ENCODE assay signal across 28 mouse cellular contexts in genomic region chr9:103783276-103783675, GRCm38 (mm10). TPM values are rescaled to one million over a fixed set of nuclear protein-coding genes. Genes with fewer than 3 reads are reported as not detected.
DNase-seq lines count a peak whose midpoint lies in the region; ATAC-seq and TF ChIP-seq lines count a peak whose summit lies in the region.
"Had no signal": no experiment of that assay in that cellular context is flagged by ENCODE, and none has a peak within 500 bp of the region (broad histone marks: within the 10 kb centered on the region; RNA-seq: fewer than 3 reads in every experiment).

No protein-coding gene starts in this region.

- H3K4me3 ChIP-seq in forebrain, embryonic 14.5 days (ENCODE audit: low read depth, low read length) = no peak overlapping the region
- no peak overlapping the region for H3K4me3 ChIP-seq in forebrain, embryonic 11.5 days (ENCODE audit: low read depth, low read length)
- peak overlapping the region; percentile 30 for H3K4me3 ChIP-seq in layer of hippocampus, adult 2 months
- H3K4me3 ChIP-seq in midbrain, embryonic 16.5 days (ENCODE audit: low read depth, low read length) = no peak overlapping the region
- no peak overlapping the region for H3K4me3 ChIP-seq in midbrain, embryonic 10.5 days
- H3K4me3 ChIP-seq: embryonic facial prominence, embryonic 15.5 days; erythroblast, embryonic 14.5 days; gastrocnemius, adult 2 months; heart, embryonic 15.5 days; hindbrain, embryonic 10.5 days; hindbrain, embryonic 15.5 days had no signal

- intact Hi-C loops in heart, postnatal 36 days (cut with DNase I) = no loop called here

- peak; percentile 37 for DNase-seq in forebrain, embryonic 14.5 days (ENCODE audit: low spot score)
- DNase-seq in forebrain, embryonic 11.5 days (ENCODE audit: low spot score) = no peak
- peak; percentile 68 for DNase-seq in heart, adult 11 months
- DNase-seq in heart, postnatal 36 days = no peak
- DNase-seq in layer of hippocampus, adult 2 months (ENCODE audit: low spot score in 2 of 2) = no peak
- no peak for DNase-seq in layer of hippocampus, postnatal 25 days (ENCODE audit: extremely low spot score in 1 of 2, low spot score in 1 of 2)
- no peak for DNase-seq in midbrain, embryonic 10.5 days (ENCODE audit: low spot score)
- DNase-seq: adrenal gland, adult 8-10 months; adrenal gland, postnatal 36 days; B cell, adult 2 months; cerebellum, adult 11 months; cerebellum, adult 8-10 months; cerebellum, postnatal 14 days; embryo, embryonic 11 days; gastrocnemius, adult 2 months; gastrocnemius, postnatal 25 days; heart, postnatal 14 days had no signal

- no peaks in the 10 kb centered on the region for H3K27me3 ChIP-seq in forebrain, embryonic 14.5 days (replicated peaks; ENCODE audit: control insufficient read depth, insufficient read depth, low read length)
- H3K27me3 ChIP-seq in forebrain, embryonic 11.5 days (ENCODE audit: control insufficient read depth, insufficient read depth, low read length) = no peaks in the 10 kb centered on the region
- H3K27me3 ChIP-seq in midbrain, embryonic 16.5 days (ENCODE audit: control insufficient read depth, insufficient read depth, low read depth, low read length) = no peaks in the 10 kb centered on the region
- H3K27me3 ChIP-seq in midbrain, embryonic 10.5 days (ENCODE audit: low read depth, poor library complexity, severe bottlenecking) = no peaks in the 10 kb centered on the region
- H3K27me3 ChIP-seq: embryonic facial prominence, embryonic 15.5 days; heart, embryonic 15.5 days; hindbrain, embryonic 15.5 days had no signal

- no peak overlapping the region for H3K27ac ChIP-seq in forebrain, embryonic 14.5 days (ENCODE audit: low read depth, low read length)
- H3K27ac ChIP-seq in forebrain, embryonic 11.5 days (ENCODE audit: low read depth, low read length) = no peak overlapping the region
- H3K27ac ChIP-seq in layer of hippocampus, adult 2 months = no peak overlapping the region
- no peak overlapping the region for H3K27ac ChIP-seq in midbrain, embryonic 16.5 days (ENCODE audit: low read length)
- H3K27ac ChIP-seq in midbrain, embryonic 10.5 days (replicated peaks) = no peak overlapping the region
- H3K27ac ChIP-seq: embryonic facial prominence, embryonic 15.5 days; gastrocnemius, adult 2 months; heart, embryonic 15.5 days; hindbrain, embryonic 10.5 days; hindbrain, embryonic 15.5 days had no signal

- peak overlapping the region; percentile 12; the same call in 1 of the 2 replicates for H3K4me2 ChIP-seq in forebrain, embryonic 14.5 days (ENCODE audit: low read length)
- no peak overlapping the region for H3K4me2 ChIP-seq in forebrain, embryonic 11.5 days (ENCODE audit: low read depth, low read length, severe bottlenecking)
- H3K4me2 ChIP-seq in midbrain, embryonic 16.5 days (ENCODE audit: low read length) = peak overlapping the region; percentile 28
- H3K4me2 ChIP-seq: embryonic facial prominence, embryonic 15.5 days; heart, embryonic 11.5 days; heart, embryonic 15.5 days; hindbrain, embryonic 15.5 days had no signal

- no peak for TF ChIP-seq CTCF in layer of hippocampus, adult 2 months (conservative IDR thresholded peaks at IDR 0.05)

- no peaks in the 10 kb centered on the region for H3K36me3 ChIP-seq in forebrain, embryonic 14.5 days (ENCODE audit: control insufficient read depth, insufficient read depth, low read length)
- H3K36me3 ChIP-seq in forebrain, embryonic 11.5 days (ENCODE audit: control insufficient read depth, insufficient read depth, low read length) = no peaks in the 10 kb centered on the region
- no peaks in the 10 kb centered on the region for H3K36me3 ChIP-seq in midbrain, embryonic 16.5 days (ENCODE audit: control insufficient read depth, insufficient read depth, low read length)
- H3K36me3 ChIP-seq in midbrain, embryonic 10.5 days = no peaks in the 10 kb centered on the region
- H3K36me3 ChIP-seq: embryonic facial prominence, embryonic 15.5 days; G1E; heart, embryonic 15.5 days; hindbrain, embryonic 10.5 days; hindbrain, embryonic 15.5 days had no signal

- no peaks in the 10 kb centered on the region; the same call in 1 of the 2 replicates for H3K4me1 ChIP-seq in forebrain, embryonic 14.5 days (ENCODE audit: control insufficient read depth, insufficient read depth, low read length)
- H3K4me1 ChIP-seq in forebrain, embryonic 11.5 days (replicated peaks; ENCODE audit: control insufficient read depth, insufficient read depth, low read length) = no peaks in the 10 kb centered on the region
- H3K4me1 ChIP-seq in midbrain, embryonic 16.5 days (ENCODE audit: control insufficient read depth, insufficient read depth, low read length) = no peaks in the 10 kb centered on the region
- H3K4me1 ChIP-seq in midbrain, embryonic 10.5 days = no peaks in the 10 kb centered on the region
- H3K4me1 ChIP-seq: embryonic facial prominence, embryonic 15.5 days; heart, embryonic 15.5 days; hindbrain, embryonic 10.5 days; hindbrain, embryonic 15.5 days had no signal

- H3K9me3 ChIP-seq in forebrain, embryonic 14.5 days (replicated peaks; ENCODE audit: control insufficient read depth, low read length) = no peaks in the 10 kb centered on the region
- no peaks in the 10 kb centered on the region for H3K9me3 ChIP-seq in forebrain, embryonic 11.5 days (ENCODE audit: control insufficient read depth, low read length)
- no peaks in the 10 kb centered on the region for H3K9me3 ChIP-seq in midbrain, embryonic 16.5 days (replicated peaks; ENCODE audit: control insufficient read depth, low read length, poor library complexity, severe bottlenecking)
- H3K9me3 ChIP-seq in midbrain, embryonic 10.5 days (replicated peaks) = no peaks in the 10 kb centered on the region
- H3K9me3 ChIP-seq: embryonic facial prominence, embryonic 15.5 days; heart, embryonic 15.5 days; hindbrain, embryonic 10.5 days; hindbrain, embryonic 15.5 days had no signal

- WGBS in forebrain, embryonic 14.5 days = 59% methylated on average over 16 of the region's 16 CpGs
- WGBS in forebrain, embryonic 11.5 days = 90% methylated on average over 16 of the region's 16 CpGs
- 62% methylated on average over 16 of the region's 16 CpGs for WGBS in midbrain, embryonic 16.5 days
- 93% methylated on average over 16 of the region's 16 CpGs for WGBS in midbrain, embryonic 10.5 days

- H3K9ac ChIP-seq in forebrain, embryonic 14.5 days (ENCODE audit: low read length) = no peak overlapping the region
- H3K9ac ChIP-seq in forebrain, embryonic 11.5 days (ENCODE audit: low read length) = no peak overlapping the region
- H3K9ac ChIP-seq in midbrain, embryonic 16.5 days (ENCODE audit: low read depth, low read length) = no peak overlapping the region
- H3K9ac ChIP-seq: embryonic facial prominence, embryonic 15.5 days; heart, embryonic 15.5 days; hindbrain, embryonic 15.5 days had no signal

- ATAC-seq in forebrain, embryonic 14.5 days = no peak
- no peak for ATAC-seq in forebrain, embryonic 11.5 days (replicated peaks; ENCODE audit: low FRiP score)
- ATAC-seq in midbrain, embryonic 16.5 days = no peak
- ATAC-seq: CD4-positive, CD25-positive, alpha-beta regulatory T cell, adult 4 months; inflammation-experienced regulatory T-cells, adult 6 months had no signal

RNA-seq across cellular contexts. Expression of gene Tmem108, which starts 21.6 kb away (rescaled TPM):
- 41.5 and 62.0 TPM in 2 replicates for polyA plus RNA-seq in forebrain, embryonic 14.5 days (2014; fragmentation: Nextera tagmentation; extraction: Ambion mirVana)
- 27.2 and 28.4 TPM in 2 replicates for polyA plus RNA-seq in forebrain, embryonic 11.5 days (2014; fragmentation: Nextera tagmentation; extraction: Ambion mirVana)
- 1 to 10 TPM; 3.7 to 5.7 TPM for total RNA-seq in heart, postnatal 36 days (2021)
- 10 to 100 TPM; 40.7 to 46.1 TPM for total RNA-seq in layer of hippocampus, adult 2 months (2021)
- 10 to 100 TPM; 34.7 to 44.2 TPM for total RNA-seq in layer of hippocampus, postnatal 25 days (2021)
- polyA plus RNA-seq in midbrain, embryonic 16.5 days (2015; fragmentation: Nextera tagmentation; extraction: Ambion mirVana) = 28.9 and 29.6 TPM in 2 replicates
- polyA plus RNA-seq in midbrain, embryonic 10.5 days (2016; fragmentation: Nextera tagmentation; extraction: Ambion mirVana) = 14.4 and 15.6 TPM in 2 replicates
- total RNA-seq: common myeloid progenitor, adult 5-6 weeks; gastrocnemius, adult 2 months; gastrocnemius, postnatal 25 days had no signal
- polyA plus RNA-seq: erythroblast, embryonic 14.5 days; G1E had no signal

Comparison
In these comparisons a context has a peak if more than half of its experiments do, and no peak if none do; other contexts are left out.
1. DNase-seq: peak in forebrain, embryonic 14.5 days (single experiment) and heart, adult 11 months (single experiment); none in forebrain, embryonic 11.5 days (single experiment), heart, postnatal 36 days (0 of 2), layer of hippocampus, adult 2 months (0 of 2), layer of hippocampus, postnatal 25 days (0 of 2) and midbrain, embryonic 10.5 days (single experiment).